15 mouse cellular contexts compared by ENCODE assay signal in the genomic region with DNA sequence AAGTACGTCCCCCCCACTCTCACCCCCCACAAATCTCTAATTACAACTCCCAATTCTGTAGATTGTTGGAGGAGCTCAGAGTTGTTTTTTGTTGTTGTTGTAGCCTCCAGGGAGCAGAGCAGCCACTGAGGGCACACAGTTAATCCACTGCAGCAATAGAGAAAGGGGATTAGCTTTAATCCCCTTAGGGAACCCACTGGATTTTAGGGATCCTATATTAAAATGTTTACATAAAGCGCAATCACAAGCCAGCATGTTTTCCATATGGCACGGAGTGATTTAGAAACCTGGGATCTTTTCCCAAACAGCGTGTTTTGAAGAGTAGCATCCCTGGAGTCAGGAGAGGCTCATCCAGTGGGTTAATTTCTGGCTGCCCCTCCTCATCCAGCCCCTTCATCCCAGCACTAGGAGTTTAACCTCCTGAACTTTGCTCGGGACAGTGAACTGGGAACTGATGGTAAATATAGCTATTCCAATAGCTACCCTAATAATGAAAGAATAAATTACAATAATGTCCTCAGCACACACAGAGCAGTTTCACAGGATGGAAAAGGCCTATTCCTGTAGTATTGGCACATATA. TPM values are rescaled to one million over a fixed set of nuclear protein-coding genes. Genes with fewer than 3 reads are reported as not detected.
DNase-seq lines count a peak whose midpoint lies in the region; ATAC-seq and TF ChIP-seq lines count a peak whose summit lies in the region.
"Had no signal": no experiment of that assay in that cellular context is flagged by ENCODE, and none has a peak within 500 bp of the region (broad histone marks: within the 10 kb centered on the region; RNA-seq: fewer than 3 reads in every experiment).

No protein-coding gene starts in this region.

- H3K27ac ChIP-seq in gastrocnemius, adult 2 months, result 0 out of 2 replicates have a peak overlapping the region, but pooled peaks have one; percentile 10
- peak overlapping the region; percentile 65 for H3K27ac ChIP-seq in embryonic facial prominence, embryonic 15.5 days (replicated peaks)
- H3K27ac ChIP-seq in midbrain, embryonic 10.5 days (replicated peaks), result 0 out of 2 replicates have a peak overlapping the region, but pooled peaks have one; percentile 33
- H3K27ac ChIP-seq: limb, embryonic 15.5 days had no signal

- peaks cover 7% of the 10 kb centered on the region for H3K27me3 ChIP-seq in embryonic facial prominence, embryonic 15.5 days
- H3K27me3 ChIP-seq in midbrain, embryonic 10.5 days (ENCODE audit: low read depth, poor library complexity, severe bottlenecking), result peaks cover 77% of the 10 kb centered on the region

- 0 out of 2 replicates have a peak overlapping the region, but pooled peaks have one; percentile 6 for H3K4me2 ChIP-seq in embryonic facial prominence, embryonic 15.5 days (replicated peaks)

- H3K36me3 ChIP-seq in embryonic facial prominence, embryonic 15.5 days, result no peaks in the 10 kb centered on the region
- no peaks in the 10 kb centered on the region for H3K36me3 ChIP-seq in midbrain, embryonic 10.5 days
- H3K36me3 ChIP-seq: heart, embryonic 12.5 days; limb, embryonic 15.5 days had no signal

- no peak overlapping the region for H3K4me3 ChIP-seq in gastrocnemius, adult 2 months
- no peak overlapping the region for H3K4me3 ChIP-seq in embryonic facial prominence, embryonic 15.5 days (replicated peaks)
- no peak overlapping the region for H3K4me3 ChIP-seq in midbrain, embryonic 10.5 days

- no peaks in the 10 kb centered on the region for H3K9me3 ChIP-seq in embryonic facial prominence, embryonic 15.5 days (replicated peaks)
- no peaks in the 10 kb centered on the region for H3K9me3 ChIP-seq in midbrain, embryonic 10.5 days (replicated peaks)
- H3K9me3 ChIP-seq: heart, embryonic 12.5 days; limb, embryonic 15.5 days had no signal

- ATAC-seq in embryonic facial prominence, embryonic 15.5 days (ENCODE audit: insufficient number of reproducible peaks, low FRiP score, low TSS enrichment, low read depth), result no peak

- no peak for TF ChIP-seq CTCF in gastrocnemius, adult 2 months (IDR thresholded peaks at IDR 0.05)

- no peak overlapping the region for H3K9ac ChIP-seq in embryonic facial prominence, embryonic 15.5 days
- H3K9ac ChIP-seq: heart, embryonic 12.5 days; limb, embryonic 15.5 days had no signal

- intact Hi-C loops in gastrocnemius, adult 2 months (cut with DNase I), result no loop called here

- DNase-seq in gastrocnemius, adult 2 months, result no peak
- DNase-seq in gastrocnemius, postnatal 10 days, result no peak
- DNase-seq in midbrain, embryonic 10.5 days (ENCODE audit: low spot score), result peak; percentile 20
- peak; percentile 56 for DNase-seq in retina, embryonic 14.5 days (ENCODE audit: low spot score)
- DNase-seq in urinary bladder, postnatal 14 days (ENCODE audit: low spot score), result no peak
- DNase-seq in spleen, adult 12 weeks (ENCODE audit: low spot score), result no peak
- no peak for DNase-seq in lung, postnatal 4 days
- DNase-seq: kidney, postnatal 10 days; layer of hippocampus, postnatal 36 days; lung, adult 2 months had no signal

- H3K4me1 ChIP-seq in embryonic facial prominence, embryonic 15.5 days, result no peaks in the 10 kb centered on the region
- peaks cover 49% of the 10 kb centered on the region for H3K4me1 ChIP-seq in midbrain, embryonic 10.5 days

- 19% methylated on average over 5 of the region's 5 CpGs for WGBS in embryonic facial prominence, embryonic 15.5 days
- WGBS in midbrain, embryonic 10.5 days, result 5% methylated on average over 5 of the region's 5 CpGs

RNA-seq across cellular contexts. Expression of a gene that starts 6.4 kb away (rescaled TPM):
- total RNA-seq in gastrocnemius, adult 2 months (2021), result 1 to 10 TPM in 1 of 2 experiments, under 1 TPM in 1; 0.86 to 3.7 TPM
- total RNA-seq in gastrocnemius, postnatal 10 days (2021), result 1 to 10 TPM; 3.1 to 3.3 TPM
- 35.5 and 38.1 TPM in 2 replicates for polyA plus RNA-seq in embryonic facial prominence, embryonic 15.5 days (2015; fragmentation: Nextera tagmentation; extraction: Ambion mirVana)
- 33.1 and 47.5 TPM in 2 replicates for polyA plus RNA-seq in midbrain, embryonic 10.5 days (2016; fragmentation: Nextera tagmentation; extraction: Ambion mirVana)
- total RNA-seq: megakaryocyte progenitor cell, adult 5-6 weeks; MEL had no signal

Comparison
In these comparisons a context has a peak if more than half of its experiments do, and no peak if none do; other contexts are left out.
1. DNase-seq: peak in midbrain, embryonic 10.5 days (single experiment) and retina, embryonic 14.5 days (single experiment); none in gastrocnemius, adult 2 months (single experiment), gastrocnemius, postnatal 10 days (single experiment), urinary bladder, postnatal 14 days (single experiment), spleen, adult 12 weeks (single experiment) and lung, postnatal 4 days (0 of 2).
2. H3K27ac ChIP-seq: peak in every context shown above with its lines; median percentile 65 in embryonic facial prominence, embryonic 15.5 days; 33 in midbrain, embryonic 10.5 days; 10 in gastrocnemius, adult 2 months.